Mouse (Mus musculus) erythroid progenitor cell, adult 5-6 weeks (primary cell): ENCODE data around the gene Gba. TPM values are rescaled to one million over a fixed set of nuclear protein-coding genes. Genes with fewer than 3 reads are reported as not detected.

Experiments used
- ATAC-seq: replicated peaks from 2 replicates; pipeline ENCODE4 v1.8.0; 2016; ENCODE audit warnings: moderate number of reproducible peaks, mild to moderate bottlenecking, moderate TSS enrichment, inconsistent platforms; ENCODE audit not compliant: poor library complexity, low FRiP score, severe bottlenecking
- total RNA-seq, 2 experiments: library from RNA; stranded (forward) in 1 of 2; stranded (reverse) in 1 of 2; fragments of 150-400 nt in 1 of 2; fragments of 186-747, 209-891 nt in 1 of 2; gene quantifications; 2 replicates each; pipeline versions ENCODE4 v1.2.3 to v1.2.4; 2015 to 2017; ENCODE audit warnings: low replicate concordance in 2 of 2

Gene Gba
- total RNA-seq, 2 experiments from 2014 or later, result 18.1 to 36.5 TPM

GRCm38 (mm10) chr3:89232614-89233013 is 29.9 kb downstream of the Gba start:
- no peak for ATAC-seq

- no peak for ATAC-seq
These were observed 30.9 kb downstream of the Gba start for GRCm38 (mm10) chr3:89233562-89234110.

- ATAC-seq, result no peak
These were observed 33.8 kb downstream of the Gba start for GRCm38 (mm10) chr3:89236516-89236915.

GRCm38 (mm10) chr3:89237682-89238081 is 35.0 kb downstream of the Gba start:
- no peak for ATAC-seq

DNA sequence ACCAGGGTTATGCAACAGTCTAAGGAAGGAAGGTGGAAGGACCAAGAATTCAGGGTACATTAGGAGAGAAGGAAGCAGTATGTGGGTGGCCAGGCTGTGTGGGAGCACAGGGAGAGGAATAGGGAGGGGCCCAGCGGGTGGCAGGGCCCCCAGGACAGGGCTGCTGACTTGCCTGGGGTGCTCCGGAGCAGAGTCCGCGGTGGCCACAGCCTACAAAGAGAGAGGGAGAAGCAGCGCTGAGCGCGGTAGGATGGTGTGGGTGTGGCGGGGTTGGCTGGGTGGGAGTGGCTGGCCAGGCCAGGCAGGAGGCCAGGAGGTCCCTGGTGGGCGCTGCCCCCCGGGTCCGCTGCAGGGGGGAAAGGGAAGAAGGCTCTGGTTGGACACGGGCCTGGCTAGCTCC is 35.8 kb downstream of the Gba start:
- no peak for ATAC-seq

- ATAC-seq, result no peak
These were observed 39.7 kb downstream of the Gba start for GRCm38 (mm10) chr3:89242331-89242895.

GRCm38 (mm10) chr3:89243609-89244008 is 40.9 kb downstream of the Gba start:
- no peak for ATAC-seq

GRCm38 (mm10) chr3:89244158-89244981 is 41.6 kb downstream of the Gba start:
- no peak for ATAC-seq

- no peak for ATAC-seq
These were observed 42.4 kb downstream of the Gba start for GRCm38 (mm10) chr3:89244982-89245687.

DNA sequence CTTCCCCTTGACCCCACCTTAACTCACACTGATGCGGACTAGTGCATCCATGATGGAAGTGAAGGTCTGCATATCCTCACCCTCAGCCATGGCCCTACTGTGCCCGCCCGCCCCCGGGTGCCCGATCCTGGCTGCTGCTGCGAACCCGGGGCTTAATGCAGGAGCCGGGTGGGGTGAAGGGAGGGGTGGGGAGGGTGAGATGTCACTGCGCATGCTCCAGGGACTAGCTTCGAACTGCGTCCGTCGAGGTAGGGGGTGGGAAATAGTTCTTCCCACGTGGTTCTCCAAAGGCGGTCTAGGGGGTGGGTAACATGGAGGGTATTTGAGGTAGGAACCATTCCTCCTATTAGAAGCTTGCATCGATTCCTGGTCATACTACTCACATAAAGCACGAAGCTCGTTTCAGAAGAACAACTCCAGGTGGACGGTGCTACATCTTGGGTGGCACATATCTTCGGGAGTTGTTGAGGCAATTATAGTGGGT is 43.0 kb downstream of the Gba start, which contains the start of gene Krtcap2:
Gene Krtcap2, plus strand, starts transcription at position 279 of the 484 bp plus-strand sequence.
- ATAC-seq, result no peak

DNA sequence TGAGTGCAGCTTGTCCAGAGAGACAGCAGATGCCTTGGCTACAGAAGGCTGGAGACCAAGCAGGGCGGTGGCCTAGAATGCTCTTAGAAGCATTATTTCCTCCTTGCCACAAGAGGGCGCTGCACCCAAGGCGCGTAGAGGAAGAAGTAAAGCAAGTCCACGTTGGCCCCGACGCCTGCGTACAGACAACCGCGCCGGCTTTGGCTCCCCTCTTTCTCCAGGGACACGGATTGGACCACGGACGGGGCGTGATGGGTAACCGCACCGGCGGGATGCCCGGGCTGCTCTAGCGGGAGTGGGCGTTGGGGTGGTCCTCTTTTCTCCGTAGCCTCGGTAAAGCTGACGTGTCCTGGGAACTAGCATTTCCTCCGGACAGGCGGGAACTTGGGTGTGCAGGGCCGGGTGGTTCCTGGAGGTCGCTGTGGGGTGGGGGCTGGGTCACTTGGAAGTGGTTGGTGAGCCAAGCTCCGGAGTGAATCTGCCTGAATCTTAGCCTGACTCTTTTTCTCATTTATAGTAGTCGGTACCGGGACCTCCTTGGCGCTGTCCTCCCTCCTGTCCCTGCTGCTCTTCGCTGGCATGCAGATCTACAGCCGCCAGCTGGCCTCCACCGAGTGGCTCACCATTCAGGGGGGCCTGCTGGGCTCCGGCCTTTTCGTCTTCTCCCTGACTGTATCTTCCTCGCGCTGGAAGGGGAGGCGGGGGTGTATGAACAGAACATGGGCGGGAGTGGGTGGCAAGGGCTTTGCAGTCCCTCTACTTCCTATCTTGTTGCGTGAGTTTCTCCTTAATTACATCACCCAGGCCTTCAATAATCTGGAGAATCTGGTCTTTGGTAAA is 43.8 kb downstream of the Gba start, which contains the start of gene Trim46:
Gene Trim46, minus strand, starts transcription at position 49 of the 840 bp plus-strand sequence.
- peak; percentile 87 for ATAC-seq

DNA sequence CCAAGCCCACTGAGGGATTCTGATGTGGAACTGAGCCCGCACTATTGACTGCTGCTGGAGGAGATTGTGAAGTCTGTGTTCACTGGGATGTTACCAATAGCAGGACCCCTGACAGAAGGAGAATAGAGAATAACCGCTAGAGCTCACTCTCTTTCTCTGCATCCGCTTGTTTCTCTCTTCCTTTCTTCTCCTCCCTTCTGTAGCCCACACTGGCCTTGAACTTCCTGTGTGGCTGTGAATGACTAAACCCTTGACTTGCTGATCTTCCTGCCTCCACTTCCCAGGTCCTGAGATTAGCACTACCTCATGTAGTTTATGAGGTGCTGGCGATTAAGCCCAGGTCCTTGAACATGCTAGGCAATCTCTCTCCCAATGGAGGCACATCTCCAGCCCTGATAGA is 44.7 kb downstream of the Gba start:
- ATAC-seq, result no peak

DNA sequence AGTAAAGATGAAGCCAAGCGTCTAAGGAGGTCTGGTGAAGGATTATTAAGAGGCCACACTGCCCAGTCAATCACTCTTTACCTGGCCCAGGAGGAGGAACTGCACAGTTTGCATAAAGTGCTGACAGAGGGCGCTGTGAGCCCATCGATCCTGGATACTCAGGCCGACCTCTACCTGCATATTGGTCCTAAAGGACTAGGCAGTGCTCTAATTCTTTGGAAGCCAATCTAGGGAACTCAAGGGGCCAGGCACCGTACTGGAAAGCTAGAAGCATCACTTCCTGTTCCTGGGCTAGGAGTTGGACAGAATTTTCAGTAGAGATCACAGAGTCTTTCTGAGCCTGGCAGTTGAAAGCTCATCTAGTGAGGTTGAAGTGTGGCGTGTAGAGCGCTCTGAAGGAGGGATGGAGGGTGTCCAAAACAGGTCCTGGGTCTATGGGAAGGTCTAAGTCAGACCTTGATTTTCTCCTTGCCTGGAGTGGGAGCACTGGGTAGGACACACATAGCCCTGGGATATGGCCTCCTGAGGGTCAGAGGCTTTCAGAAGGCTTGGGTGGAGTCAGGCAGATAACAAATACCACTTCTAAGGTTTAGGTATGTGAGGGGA is 47.8 kb downstream of the Gba start:
- ATAC-seq, result 0 out of 2 replicates have a peak, but pooled peaks have one; percentile 16

- no peak for ATAC-seq
These were observed 48.7 kb downstream of the Gba start for GRCm38 (mm10) chr3:89251365-89251895.

GRCm38 (mm10) chr3:89254994-89255393 is 52.3 kb downstream of the Gba start:
- ATAC-seq, result no peak

DNA sequence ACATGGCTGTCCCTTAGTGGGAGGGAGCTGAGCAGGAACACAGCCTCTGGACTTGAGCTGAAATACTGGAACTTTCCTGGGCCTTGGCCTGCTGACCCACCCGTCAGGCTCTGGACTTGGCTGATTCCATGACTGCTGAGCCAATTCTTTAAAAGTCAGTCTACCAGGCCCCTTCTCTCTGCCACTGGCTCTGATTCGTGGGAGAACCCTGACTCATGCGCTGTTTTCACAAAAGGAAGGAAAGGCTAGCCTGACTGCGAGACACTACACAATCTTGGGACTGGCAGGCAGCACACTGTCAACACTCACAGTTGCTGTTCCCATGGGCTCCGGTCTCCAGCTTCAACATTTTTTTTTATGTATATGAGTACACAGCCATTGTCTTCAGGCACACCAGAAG is 53.4 kb downstream of the Gba start:
- no peak for ATAC-seq
